Mouse (Mus musculus): ENCODE measurements around the gene Foxe1.

DNA sequence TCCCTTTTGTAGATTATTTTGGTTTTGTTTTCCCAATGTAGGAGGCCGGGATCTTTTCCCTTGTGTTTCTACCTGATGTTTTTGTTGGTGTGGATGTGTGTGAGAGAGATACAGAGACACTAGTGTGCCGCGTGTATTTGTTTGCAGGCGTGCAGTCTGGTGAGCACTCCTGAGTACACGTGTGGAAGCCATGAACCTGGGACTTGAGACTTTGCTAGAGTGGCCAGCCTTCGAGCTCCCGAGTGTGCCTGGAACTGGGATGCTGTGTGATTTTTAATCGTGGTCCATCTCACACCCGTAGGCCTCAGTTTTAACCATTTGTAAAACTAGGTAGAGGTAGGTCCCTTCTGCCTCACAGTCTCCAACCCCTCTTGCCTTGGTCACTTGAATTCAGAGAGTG, 5.5 kb downstream of the Foxe1 start:
- TF ChIP-seq CTCF (conservative IDR thresholded peaks at IDR 0.05; ENCODE audit: insufficient read depth, insufficient read length, low read depth, low read length) (no peak), POLR2A (IDR thresholded peaks at IDR 0.05; ENCODE audit: low read depth, low read length) (no peak)

Data from kidney, adult 2 months (tissue).